Comparison of ENCODE assay signal across 13 mouse cellular contexts in the genomic region with DNA sequence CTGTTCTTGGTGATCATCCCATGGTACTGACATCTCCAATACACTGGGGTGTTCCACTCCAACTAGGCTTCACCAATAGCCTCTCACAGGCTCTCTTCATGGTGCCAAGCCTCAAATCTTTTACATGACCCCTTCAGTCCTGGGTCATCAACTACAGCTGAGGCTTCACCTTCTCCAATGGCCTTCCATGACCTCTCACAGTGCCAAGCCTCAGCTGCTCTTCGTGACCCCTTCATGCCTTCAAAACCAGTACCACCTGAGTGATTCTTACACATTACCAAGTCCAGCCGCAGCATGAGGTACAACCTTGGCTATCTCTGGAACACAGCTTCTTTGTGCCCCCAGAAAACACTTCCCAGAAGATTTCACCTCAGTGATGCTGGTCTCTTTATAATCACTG. TPM values are rescaled to one million over a fixed set of nuclear protein-coding genes. Genes with fewer than 3 reads are reported as not detected.
"Had no signal": no experiment of that assay in that cellular context is flagged by ENCODE, and none has a peak within 500 bp of the region (broad histone marks: within the 10 kb centered on the region; RNA-seq: fewer than 3 reads in every experiment).

No protein-coding gene starts in this region.

RNA-seq across cellular contexts. Expression of a gene that starts 44.5 kb away (rescaled TPM):
- total RNA-seq: neutrophil, adult 5-6 weeks had no signal
- polyA plus RNA-seq: neural tube, embryonic 13.5 days; neural tube, embryonic 14.5 days; neural tube, embryonic 15.5 days; small intestine, adult 2 months; spleen, adult 2 months; stomach, embryonic 14.5 days; stomach, embryonic 15.5 days; stomach, embryonic 16.5 days; stomach, postnatal 0 days; thymus, adult 2 months; thymus, postnatal 0 days; urinary bladder, adult 2 months had no signal
